Mouse (Mus musculus) regulatory T cell (primary cell): Measurements from ENCODE around the gene Phkg1.

ENCODE experiments used
- in situ Hi-C: fragments of 300-600 bp; cut with MboI, MseI; formaldehyde crosslinking; loops from one replicate; pipeline ENCODE4 v1.15.1; 2025; ENCODE audit warnings: high pct_unique_total_duplicates

Gene Phkg1

DNA sequence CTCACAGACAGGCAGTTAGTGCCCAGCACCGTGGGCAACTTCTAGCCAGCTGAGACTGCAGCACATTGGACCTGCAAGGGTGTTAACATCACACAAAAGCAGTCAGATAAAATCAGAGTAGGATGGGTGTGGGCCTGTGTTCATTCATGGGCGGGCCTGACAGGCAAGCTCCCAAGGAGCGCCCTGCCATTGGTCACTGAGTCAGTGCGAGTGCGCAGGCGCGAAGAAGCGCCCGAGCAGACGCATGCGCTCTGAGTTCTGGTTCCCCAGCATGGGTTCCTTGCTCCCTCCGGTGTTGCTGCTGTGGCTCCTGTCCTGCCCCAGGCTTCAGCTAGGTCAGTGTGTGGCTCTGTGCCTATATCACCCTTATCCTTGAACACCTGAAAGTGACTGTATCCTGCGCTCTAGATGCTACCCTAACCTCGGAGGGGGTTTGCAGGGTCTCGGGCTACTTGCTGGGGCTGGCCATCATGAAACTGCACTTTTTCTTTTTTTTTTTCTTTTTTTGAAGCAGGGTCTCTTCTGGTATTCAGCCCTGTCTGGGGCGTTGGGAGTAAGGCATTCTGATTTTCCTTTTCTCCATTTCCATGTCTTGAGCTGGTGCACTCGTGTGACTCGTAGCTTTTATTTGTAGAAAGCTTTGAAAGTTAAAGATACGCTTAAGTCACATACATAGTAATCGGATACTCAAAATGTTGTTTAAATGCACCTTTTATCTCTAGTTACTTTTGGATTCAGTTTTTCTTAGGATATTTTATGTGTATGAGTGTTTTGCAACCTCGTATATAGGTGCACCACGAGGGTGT lies 51.4 kb downstream of the Phkg1 start, which contains the start of gene Sumf2:
Gene Sumf2 (plus strand): TSS at position 235 of the 806 bp plus-strand sequence.
- in situ Hi-C loops: loop anchor here (5.0 kb wide), 2 partner anchors 40 to 55 kb away; partner anchors contain the start of gene Chchd2

DNA sequence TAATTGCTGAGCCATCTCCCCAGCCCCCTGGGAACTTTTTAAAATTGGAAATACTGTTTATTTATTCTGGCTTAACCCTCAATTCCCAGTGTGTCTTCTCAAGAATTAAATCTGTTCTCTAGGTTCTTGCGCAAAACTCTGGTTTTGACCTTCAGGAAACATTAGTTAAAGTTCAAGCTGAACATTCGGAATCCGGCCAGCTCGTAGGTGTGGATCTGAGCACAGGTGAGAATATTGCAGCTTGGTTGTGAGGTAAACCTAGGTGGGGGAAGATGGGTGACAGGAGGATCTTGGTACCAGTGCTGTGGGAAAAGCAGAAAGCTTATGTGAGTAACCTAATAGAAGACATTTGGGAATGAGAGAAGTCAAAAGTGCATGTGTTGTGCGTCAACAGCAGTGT lies 53.5 kb downstream of the Phkg1 start:
- in situ Hi-C loops: loop anchor here (5.0 kb wide), 2 partner anchors 42 to 53 kb away; partner anchors contain the start of gene Chchd2
